Mouse (Mus musculus) liver, postnatal 0 days (tissue): Measurements from ENCODE around the gene Plxna2.

Experiments used
- CTCF ChIP-seq: sonication (generic); IDR thresholded peaks from 2 replicates; pipeline ENCODE4 v1.5.1; 2016; ENCODE audit warnings: antibody characterized with exemption, low read depth
- EP300 ChIP-seq: IDR thresholded peaks from 2 replicates; pipeline ENCODE4 v1.6.1; 2016; ENCODE audit warnings: antibody characterized with exemption, low read depth, mild to moderate bottlenecking

DNA sequence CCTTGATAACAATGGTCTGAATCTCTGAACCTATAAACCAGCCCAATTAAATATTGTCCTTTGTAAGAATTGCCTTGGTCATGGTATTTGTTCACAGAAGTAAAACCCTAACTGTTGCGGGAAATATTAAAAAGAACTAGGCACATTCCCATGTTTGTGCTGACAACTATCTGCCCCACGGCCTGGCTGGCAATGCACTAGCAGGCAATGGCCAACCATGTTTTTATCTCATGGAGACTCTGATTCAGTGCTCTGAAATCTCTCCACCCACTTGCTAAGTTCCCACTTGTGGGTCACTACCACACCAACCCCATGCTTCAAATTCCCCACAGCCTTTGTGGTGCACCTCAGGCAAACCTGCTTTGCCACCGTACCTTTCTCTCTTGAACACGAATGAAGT, 202.9 kb downstream of the Plxna2 start:
- TF ChIP-seq EP300: no peak
- TF ChIP-seq CTCF: no peak
